Mouse (Mus musculus) adrenal gland, postnatal 14 days (tissue): Measurements from ENCODE around the gene Eps8l2. TPM values are rescaled to one million over a fixed set of nuclear protein-coding genes. Genes with fewer than 3 reads are reported as not detected.

Source experiments
- DNase-seq: peaks from one replicate; pipeline ENCODE4 v3.0.0; 2021; ENCODE audit warnings: mixed read lengths
- long read RNA-seq, 2 experiments: library from polyadenylated mRNA; stranded (forward); transcript quantifications; one replicate each; pipeline ENCODE4 v2.0.0; 2021
- total RNA-seq: library from RNA; stranded (reverse); gene quantifications from 2 replicates; pipeline ENCODE4 v1.2.3, GENCODE M21; 2021

Gene Eps8l2
- total RNA-seq, result 5.1 and 5.5 TPM in 2 replicates
- long read RNA-seq, experiment 1, result 0 reads
- long read RNA-seq, experiment 2, partial matches to known transcripts, result 3 of 4 reads
- long read RNA-seq, experiment 2, other reads (novel, unspliced or antisense), result 0 of 4 reads

DNA sequence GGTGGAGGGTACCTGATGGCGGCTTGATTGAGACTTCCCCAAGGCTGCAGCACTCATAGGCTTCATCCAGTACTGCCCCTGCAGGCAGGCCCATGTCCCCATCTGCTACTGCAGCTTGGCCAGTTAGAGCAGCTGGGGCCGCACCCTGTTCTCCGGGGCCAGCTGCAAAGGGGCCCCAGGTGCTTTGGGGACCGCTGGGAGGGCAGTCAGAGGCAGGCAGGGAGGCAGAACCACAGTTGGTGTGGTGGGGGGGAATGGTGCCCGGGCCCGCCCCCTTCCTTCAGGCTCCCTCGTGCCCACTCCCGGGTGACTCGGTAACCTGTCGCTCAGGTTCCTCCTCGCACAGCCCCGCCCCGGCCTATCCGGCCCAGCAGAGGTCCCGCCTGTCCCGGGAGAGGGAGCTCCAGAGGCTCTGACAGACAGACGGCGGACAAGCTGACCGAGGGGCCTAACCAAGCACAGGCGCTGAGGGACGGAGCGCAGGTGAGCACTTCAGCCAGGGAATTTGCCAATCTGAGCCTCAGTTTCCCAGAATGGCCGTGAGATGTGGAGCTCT lies at the start of gene Eps8l2:
Gene Eps8l2, plus strand, starts transcription at position 305 of the 556 bp plus-strand sequence.
- peak; percentile 54 for DNase-seq

DNA sequence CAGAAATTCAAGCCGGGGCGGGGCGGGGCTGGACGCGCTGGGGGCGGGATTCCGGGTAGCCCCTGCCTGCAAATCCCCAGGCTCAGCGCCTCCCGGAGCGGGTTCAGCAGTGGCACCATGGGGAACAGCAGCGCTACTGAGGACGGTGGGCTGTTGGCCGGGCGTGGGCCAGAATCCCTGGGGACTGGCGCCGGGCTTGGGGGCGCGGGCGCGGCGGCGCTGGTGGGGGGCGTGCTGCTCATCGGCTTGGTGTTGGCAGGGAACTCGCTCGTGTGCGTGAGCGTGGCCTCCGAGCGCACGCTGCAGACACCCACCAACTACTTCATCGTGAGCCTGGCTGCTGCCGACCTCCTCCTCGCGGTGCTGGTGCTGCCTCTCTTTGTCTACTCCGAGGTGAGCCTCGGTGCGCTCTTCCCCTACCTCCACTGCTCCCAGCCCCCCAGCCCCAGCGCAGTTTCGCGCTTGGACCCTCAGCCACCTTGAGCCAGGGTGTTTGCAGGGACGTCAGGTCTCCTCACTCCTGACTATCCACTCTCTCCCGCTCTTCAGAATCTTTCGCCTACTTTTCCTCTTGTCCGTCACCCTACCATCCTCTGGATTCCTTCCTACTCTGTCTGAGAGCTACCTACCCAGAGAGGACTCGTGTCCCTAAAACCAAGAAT lies 46.6 kb upstream of the Eps8l2 start, which contains the start of gene Drd4:
Gene Drd4, plus strand, starts transcription at position 86 of the 662 bp plus-strand sequence.
- peak; percentile 54 for DNase-seq

DNA sequence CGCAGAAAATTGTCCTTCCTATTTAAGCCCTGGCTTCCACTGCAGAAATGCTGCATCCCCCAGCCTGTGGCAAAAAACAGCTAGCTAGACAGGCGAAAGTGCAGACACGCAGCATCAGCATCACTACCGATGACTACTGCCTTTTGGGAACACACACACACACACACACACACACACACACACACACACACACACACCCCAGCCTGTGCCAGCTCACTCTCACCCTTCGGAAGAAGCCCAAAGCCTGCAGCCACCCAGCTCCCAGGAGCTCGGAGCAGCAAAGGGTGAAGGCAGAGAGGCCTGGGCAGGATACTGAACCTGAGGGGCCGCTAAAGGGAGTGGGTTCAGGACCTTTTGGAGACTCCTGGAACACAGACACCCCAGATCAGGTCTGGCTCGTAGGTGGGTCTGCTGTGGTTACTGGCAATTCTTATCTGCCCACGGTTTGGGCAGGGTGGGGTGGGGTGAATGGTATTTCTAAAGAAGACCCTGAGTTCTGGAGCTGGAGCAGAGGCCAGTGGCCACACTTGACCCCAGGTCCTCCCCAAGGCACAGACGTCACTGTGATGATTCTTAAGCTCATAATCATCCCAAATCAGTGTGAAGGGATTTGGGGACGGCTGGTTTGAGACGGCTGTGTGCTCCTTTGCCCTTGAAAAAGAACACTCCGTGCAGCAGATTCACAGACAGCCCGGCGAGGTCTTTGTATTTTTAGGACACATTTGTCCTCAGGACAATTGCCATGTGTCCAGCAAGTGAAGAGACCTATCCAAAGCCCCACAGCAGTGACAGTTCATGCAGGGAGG lies 45.9 kb upstream of the Eps8l2 start:
- DNase-seq, result no peak

DNA sequence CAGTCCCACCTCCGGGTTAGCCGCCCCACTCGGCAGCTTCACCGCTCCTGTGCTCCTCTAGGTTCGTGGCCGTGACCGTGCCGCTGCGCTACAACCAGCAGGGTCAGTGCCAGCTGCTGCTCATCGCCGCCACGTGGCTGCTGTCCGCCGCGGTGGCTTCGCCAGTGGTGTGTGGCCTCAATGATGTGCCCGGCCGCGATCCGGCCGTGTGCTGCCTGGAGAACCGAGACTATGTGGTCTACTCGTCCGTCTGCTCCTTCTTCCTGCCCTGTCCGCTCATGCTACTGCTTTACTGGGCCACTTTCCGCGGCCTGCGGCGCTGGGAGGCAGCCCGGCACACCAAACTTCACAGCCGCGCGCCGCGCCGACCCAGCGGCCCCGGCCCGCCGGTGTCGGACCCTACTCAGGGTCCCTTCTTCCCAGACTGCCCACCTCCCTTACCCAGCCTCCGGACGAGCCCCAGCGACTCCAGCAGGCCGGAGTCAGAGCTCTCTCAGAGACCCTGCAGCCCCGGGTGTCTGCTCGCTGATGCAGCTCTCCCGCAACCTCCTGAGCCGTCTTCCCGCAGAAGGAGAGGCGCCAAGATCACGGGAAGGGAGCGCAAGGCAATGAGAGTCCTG lies 44.7 kb upstream of the Eps8l2 start:
- DNase-seq, result peak; percentile 70

DNA sequence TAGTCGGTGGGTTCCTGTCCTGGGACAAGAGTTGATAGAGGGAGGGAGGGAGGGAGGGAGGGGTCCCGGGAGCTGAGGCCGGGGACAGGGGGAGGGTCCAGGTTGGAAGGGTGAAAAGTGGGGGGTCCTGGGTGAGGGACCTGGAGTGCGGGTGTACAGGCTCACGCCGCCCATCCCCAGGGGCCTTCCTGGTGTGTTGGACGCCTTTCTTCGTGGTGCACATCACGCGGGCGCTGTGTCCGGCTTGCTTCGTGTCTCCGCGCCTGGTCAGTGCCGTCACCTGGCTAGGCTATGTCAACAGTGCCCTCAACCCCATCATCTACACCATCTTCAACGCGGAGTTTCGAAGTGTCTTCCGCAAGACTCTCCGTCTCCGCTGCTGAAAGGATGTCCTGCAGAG lies 44.2 kb upstream of the Eps8l2 start:
- no peak for DNase-seq

DNA sequence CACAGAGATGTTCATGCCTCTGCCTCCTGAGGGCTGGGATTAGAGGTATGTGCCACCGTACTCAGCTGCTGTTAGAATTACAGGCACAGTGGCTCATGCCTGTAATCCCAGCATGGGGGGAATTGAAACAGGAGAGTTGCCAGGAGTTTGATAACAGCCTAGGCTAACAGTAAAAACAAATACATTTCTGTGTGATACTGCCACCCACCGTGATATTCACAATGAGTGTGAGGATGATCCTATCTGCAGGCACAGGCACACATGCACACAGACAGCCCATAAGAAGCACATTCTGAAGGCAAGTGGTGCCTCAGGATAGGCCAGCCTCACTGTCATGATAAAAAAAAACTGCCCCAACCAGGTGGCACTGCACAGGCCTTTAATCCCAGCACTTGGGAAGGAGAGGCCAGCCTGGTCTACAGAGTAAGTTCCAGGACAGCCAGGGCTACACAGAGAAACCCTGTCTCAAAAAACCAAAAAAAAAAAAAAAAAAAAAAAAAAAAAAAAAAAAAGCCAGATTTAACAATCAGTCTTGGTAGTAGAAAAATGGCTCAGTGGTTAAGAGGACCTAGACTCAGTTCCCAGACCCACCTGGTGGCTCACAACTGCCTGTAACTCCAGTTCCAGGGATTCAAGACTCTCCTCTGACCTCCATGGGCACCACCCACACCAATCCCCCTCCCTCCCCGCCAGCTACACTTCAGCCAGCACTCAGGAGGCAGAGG lies 40.6 kb upstream of the Eps8l2 start:
- no peak for DNase-seq

DNA sequence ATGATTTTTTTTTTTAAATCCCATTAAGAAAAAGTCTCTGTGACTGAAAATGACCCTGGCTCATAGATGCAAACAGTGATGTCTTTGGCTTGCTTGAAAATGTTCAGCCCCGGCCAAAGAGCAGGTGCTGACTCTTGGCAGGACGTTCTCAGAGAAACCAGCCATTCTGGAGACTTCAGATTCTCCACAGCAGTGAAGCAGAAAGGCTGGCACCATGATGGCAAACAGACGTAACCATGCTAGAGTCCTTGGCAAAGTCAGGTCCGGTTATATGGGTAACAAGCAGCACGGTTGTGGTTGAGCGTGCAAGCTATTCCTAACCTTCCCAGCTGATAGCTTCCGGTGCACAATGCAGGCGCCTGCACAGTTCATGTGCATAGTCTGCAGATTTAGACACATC lies 39.5 kb upstream of the Eps8l2 start:
- DNase-seq, result no peak

DNA sequence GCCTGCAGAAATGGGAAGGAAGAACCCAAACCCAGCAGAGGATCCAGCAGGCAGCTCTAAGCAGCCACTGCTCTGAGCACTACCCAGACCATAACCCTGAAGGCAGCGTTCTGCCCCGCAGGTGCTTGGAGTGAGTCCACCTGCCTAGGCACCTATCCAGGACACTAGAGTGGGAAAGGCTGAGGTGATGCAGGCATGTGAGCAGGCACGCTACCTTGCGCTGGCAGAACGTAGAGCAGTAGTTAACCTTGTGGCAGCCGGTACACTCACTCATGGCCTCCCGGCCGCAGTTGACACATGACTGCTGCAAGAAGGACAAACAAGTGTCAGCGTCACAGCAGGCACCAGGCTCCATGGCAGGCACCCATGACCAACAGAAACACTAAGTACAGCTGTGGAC lies 37.3 kb upstream of the Eps8l2 start:
- DNase-seq, result peak; percentile 61

DNA sequence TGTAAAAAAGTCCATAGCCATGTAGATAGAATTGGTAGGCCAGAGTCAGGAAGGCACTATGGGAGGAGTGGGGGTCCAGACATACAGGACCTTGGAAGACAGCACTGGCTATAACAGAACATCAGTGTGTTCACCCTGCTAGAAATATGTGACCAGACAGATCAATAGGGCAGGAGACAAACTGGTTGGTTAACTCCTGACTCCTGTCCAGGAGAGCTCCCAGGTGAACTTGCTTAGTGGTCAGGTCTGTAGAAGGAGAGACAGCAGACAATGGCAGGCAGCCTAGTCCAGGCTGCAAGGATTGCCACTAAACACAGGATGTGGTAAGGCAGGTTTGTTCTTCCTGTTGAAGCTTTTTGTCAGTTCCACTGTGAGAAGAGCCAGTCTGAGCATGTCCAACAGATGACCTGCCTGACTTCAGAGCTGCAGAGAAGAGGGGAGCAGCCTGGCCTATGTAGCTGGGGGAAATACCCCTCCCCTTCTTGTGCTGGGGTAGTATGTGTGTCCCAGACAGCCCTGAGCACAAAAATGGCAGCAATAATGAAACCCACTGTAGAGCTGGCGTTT lies 35.9 kb upstream of the Eps8l2 start:
- DNase-seq, result no peak

DNA sequence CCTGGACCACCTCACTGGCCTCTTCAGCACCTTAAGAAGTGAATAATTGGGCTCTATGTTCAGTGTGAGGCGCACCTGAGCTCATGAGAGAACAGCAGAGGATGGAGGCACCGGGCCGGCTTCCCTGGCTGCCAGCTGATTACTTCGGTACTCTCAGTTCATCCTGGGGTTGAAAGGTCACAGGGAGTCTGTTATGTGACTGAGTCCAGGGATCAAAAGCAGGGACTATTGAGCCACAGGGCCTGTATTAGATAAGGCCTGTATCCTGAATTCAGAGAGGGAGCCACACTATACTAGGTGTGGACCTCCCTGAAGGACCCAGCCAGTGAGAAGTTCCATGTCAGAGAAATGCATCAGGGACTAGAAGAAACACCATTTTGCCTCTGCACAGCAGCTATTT lies 34.1 kb upstream of the Eps8l2 start:
- no peak for DNase-seq

DNA sequence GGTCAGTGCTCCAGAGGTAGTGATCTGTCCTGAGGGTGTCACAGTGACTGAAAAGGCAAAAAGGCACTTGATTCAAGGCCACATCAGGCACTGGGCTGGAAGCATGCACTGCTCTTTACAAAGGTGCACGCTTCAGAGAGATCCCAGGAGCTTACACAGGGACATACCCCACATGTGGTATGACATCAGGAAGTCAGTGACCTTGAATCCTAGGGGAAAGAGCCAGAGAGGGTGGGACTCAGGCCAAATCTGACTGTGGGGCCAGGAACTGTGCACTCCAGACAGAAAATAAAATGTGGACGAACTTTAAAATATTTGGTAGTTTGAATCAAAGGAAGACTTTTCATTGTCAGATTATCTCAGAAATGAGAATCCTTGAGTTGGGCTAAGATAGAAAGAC lies 24.3 kb upstream of the Eps8l2 start:
- DNase-seq, result peak; percentile 57

DNA sequence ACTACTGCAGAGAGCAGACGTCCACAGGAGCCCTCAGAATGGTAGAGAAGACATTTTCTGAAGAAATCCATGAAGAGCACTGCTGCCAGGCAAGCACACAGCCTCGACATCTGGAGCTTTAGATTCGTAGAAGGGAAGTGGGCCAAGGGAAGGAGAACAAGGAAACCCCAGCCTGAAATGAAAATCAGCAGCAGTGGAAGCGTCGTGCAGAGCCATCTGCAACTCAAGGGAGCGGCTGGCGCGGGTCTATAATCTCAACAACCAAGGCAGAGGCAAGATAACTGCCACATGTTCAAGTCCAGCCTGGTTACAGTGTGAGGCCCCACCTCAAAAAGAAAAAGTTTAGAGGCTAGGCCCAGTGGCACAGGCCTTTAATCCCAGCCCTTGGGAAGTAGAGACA lies 23.6 kb upstream of the Eps8l2 start:
- no peak for DNase-seq

DNA sequence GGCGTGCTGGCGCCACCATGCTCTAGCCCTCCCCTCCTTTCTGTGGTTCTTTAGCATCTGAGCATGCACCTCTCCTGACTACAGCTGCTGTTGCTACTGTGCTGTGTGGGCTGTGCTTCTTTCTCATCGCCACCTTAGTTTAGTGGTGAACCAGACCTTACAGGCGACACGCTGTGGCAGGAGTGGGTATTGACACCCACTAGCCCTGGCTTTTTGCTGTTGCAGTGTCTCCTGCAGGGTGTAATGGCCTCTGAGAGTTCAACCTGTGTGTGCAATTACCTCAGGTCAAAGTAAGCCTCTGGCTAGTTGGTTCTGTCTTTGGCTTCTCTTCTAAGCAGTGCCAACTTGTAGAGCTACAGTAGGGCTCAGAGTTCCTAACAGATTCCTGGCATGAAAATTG lies 22.7 kb upstream of the Eps8l2 start:
- peak; percentile 72 for DNase-seq

DNA sequence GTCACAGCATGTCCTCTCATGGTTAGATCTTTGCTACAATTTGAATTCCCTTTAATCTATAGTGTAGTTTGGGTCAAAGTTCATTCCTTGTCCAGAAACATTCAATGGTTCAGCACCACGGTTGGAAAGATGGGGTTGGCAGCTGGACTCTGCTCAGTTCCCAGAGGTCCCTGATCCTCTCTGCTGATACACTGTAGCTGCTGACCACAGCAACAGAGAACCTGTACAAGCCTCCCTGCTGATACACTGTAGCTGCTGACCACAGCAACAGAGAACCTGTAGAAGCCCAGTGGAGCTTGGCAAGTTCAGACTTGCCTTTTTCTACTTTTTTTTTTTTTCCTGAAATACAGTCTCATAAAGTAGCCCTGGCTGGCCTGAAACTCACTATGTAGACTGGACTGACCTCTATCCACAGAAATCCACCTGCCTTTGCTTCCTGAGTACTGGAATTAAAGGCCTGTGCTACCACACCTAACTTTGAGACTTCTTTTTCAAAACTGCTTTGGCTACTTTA lies 21.0 kb upstream of the Eps8l2 start:
- no peak for DNase-seq

DNA sequence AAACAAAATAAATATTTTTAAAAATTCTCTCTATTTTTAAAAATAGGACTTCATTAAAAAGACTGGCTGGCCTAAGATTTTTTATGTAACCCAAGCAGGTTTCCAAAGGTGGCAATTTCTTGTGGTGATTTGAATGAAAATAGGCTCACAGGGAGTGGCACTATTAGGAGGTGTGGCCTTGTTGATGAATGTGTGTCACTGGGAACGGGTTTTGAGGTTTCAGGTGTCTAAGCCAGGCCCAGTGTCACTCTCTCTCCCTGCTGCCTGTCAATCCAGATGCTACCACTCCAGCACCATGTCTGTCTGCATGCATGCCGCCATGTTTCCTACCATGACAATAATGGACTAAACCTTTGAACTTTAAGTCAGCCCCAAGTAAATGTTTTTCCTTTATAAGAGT lies 19.2 kb upstream of the Eps8l2 start:
- no peak for DNase-seq

DNA sequence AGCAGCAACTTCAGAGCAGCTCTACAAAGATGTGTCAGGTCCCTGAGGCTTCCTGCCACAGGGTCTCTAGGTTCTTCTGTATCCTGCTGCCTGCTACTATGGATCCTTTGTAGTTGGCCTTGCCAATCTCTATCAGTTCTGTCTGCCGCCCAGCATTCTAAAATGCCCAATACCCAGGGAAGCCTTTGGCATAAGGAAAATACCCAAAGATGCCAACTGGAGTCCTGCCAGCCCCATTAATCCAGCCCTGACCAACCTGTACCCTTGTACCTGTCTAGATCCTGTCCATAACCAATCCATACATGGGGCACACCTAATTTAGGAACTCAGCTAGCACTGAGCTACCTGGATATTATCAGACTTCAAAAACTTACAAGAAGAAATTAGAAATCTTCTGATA lies 14.0 kb upstream of the Eps8l2 start:
- DNase-seq, result no peak

DNA sequence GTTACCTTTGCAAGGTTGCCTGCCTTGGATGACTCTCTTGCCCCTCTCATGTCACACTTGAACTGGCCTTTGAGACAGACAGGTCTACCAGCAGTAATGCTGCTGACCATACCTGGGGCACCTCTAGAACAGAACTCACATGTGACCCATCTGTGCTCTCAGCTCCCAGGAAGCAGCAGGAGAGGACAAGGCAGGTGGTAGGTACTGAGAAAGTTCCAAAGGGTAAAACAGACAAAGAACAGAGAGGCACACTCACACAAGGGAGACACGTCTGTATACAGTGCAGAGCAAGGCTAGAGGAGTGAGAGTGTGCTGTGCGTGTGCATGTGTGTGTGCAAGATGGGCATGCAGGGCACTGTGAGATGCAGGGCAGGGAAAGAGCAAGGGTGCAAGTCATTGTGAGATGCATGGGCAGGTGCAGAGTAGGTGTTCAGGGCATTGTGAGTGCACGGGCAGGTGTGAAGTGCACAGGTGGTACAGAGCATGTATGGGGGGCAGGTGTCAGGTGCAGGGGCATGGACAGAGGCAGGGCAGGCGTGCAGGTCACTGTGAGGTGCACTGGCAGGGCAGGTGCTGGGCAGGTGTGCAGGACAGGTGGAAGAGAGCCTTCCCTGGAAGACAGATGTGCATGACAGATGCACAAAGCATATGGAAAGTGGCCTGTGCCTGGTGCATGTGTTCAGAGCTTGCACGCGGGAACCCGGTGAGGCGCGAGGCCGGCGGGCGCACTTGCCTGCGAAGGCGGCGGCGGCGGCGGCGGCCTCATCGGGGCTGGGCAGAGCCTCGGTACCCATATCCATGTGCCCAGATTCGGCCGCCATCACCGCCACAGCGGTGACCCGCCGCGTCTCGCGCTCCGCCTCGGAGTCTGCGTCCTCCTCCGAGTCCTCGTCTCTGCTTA lies 11.9 kb upstream of the Eps8l2 start:
- no peak for DNase-seq

DNA sequence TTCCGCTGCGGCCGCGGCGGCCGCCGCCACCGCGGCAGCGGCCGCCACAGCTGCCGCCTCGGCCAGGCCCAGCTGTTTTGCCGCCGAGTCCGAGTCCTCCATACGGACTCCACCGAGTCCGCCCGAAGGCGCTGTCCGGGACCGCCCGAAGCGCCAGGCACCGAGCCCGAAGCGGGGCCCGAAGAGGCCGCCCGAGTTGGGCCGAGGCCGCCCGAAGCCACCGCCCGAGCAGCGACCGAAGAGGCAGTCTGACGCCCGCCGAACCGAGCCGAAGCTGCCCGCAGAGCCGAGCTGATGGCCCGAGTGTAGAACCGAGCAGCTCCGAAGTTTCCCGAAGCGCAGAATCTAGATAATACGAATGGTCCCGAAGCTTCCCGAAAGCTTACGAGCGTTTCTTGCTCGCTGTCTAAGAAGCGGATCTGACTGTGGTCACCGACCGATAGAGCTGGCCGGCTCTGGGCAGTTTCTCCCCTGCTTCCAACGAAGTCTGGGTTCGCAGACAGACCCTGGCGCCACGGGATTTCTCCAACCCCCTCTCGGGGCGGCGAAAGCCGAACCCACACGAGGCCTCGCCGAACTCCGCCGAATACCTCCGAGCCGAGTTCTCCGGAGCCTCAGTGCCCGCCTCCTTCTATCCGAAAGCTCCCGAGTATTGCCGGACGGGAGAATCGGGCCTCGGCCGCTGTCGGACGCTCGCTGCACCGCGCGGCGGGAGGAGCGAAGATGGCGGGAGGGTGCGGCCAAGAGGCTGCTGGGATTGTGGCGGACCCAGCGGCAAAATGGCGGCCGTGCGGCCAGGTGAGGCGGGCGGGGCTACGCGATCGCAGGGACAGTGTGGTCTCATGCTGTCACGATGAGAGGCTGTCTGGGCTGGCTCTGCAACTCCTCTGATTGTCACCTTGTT lies 11.0 kb upstream of the Eps8l2 start, which contains the start of the genes Deaf1 and Tmem80:
Gene Deaf1, minus strand, starts transcription at position 222 of the 904 bp plus-strand sequence.
Gene Tmem80, plus strand, starts transcription at position 271 of the 904 bp plus-strand sequence.
- DNase-seq, result peak; percentile 99

DNA sequence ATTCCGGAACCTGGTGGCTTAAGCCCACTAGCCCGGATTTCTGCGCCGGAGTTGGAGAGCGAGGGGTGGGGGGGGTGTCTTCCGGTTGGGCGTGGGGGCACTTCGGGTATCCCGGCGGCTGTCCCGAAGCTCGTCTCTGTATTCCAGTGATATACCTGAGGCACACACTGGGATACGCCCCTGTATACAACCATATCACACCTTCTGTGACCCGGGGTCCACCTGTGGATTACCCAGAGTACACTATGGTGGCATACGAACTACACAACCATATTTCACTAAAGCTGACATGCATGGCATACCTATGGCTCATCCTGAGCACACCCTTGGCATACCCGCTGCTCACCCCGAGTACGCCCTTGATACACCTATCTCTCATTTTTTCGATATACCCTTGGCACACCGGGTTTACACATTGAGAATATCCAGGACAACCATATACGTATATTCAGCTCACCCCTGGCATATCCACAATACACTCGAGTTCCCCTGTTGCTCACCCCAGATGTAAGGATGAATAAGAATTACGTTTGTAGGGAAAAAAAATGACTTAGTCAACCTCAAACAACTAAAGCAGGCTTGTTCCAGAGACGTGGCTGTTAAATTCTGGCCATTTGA lies 10.2 kb upstream of the Eps8l2 start:
- no peak for DNase-seq
